7 mouse cellular contexts compared by ENCODE assay signal in genomic region chr5:30014580-30014979, GRCm38 (mm10).
DNase-seq lines count a peak whose midpoint lies in the region.

No protein-coding gene starts in this region.

- peak; percentile 19 for DNase-seq in kidney, postnatal 10 days
- no peak for DNase-seq in kidney, postnatal 4 days
- peak; percentile 83 for DNase-seq in 3T3-L1 (ENCODE audit: low read depth, low spot score)
- DNase-seq in A20 (ENCODE audit: low read depth, low spot score) = peak; percentile 63
- DNase-seq in embryo, embryonic 9.5 days (ENCODE audit: extremely low spot score) = peak; percentile 18
- DNase-seq in telencephalon, adult 2 months (ENCODE audit: low read depth, low spot score) = peak; percentile 33
- DNase-seq in Muller cell, postnatal 12 days (ENCODE audit: inconsistent ontology term) = no peak

Comparison
In these comparisons a context has a peak if more than half of its experiments do, and no peak if none do; other contexts are left out.
1. DNase-seq: peak in kidney, postnatal 10 days (single experiment), 3T3-L1 (single experiment), A20 (single experiment), embryo, embryonic 9.5 days (single experiment) and telencephalon, adult 2 months (single experiment); none in kidney, postnatal 4 days (0 of 2) and Muller cell, postnatal 12 days (single experiment).